Mouse (Mus musculus) intestine, postnatal 0 days (tissue): Measurements from ENCODE around the gene Tmem88b. TPM values are rescaled to one million over a fixed set of nuclear protein-coding genes. Genes with fewer than 3 reads are reported as not detected.

Experiments used
- ATAC-seq: fragments of 200-750 bp; cut with Nextera tagmentation; 2 replicates; pipeline ENCODE4 v1.8.0; 2017; ENCODE audit warnings: mild to moderate bottlenecking, moderate TSS enrichment, moderate library complexity
- H3K27ac ChIP-seq: fragments of 300-500 bp; sonication (generic); 2 replicates; pipeline ENCODE4 v1.5.1; 2014; ENCODE audit warnings: mild to moderate bottlenecking, low read depth, low read length, moderate library complexity
- H3K27me3 ChIP-seq: fragments of 300-500 bp; sonication (generic); replicated peaks from 2 replicates; pipeline ENCODE4 v1.6.1; 2014; ENCODE audit warnings: low read length, mixed read lengths; ENCODE audit not compliant: control insufficient read depth, insufficient read depth
- H3K36me3 ChIP-seq: fragments of 300-500 bp; sonication (generic); 2 replicates; pipeline ENCODE4 v1.6.1; 2014; ENCODE audit warnings: mild to moderate bottlenecking, moderate library complexity; ENCODE audit not compliant: control insufficient read depth, insufficient read depth
- H3K4me1 ChIP-seq: fragments of 300-500 bp; sonication (generic); replicated peaks from 2 replicates; pipeline ENCODE4 v1.6.1; 2014; ENCODE audit warnings: antibody characterized with exemption, low read length, mixed read lengths; ENCODE audit not compliant: control insufficient read depth, insufficient read depth
- H3K4me2 ChIP-seq: fragments of 300-500 bp; sonication (generic); replicated peaks from 2 replicates; pipeline ENCODE4 v1.6.1; 2014; ENCODE audit warnings: low read depth, mild to moderate bottlenecking, moderate library complexity
- H3K4me3 ChIP-seq: fragments of 300-500 bp; sonication (generic); 2 replicates; pipeline ENCODE4 v1.5.1; 2014; ENCODE audit warnings: low read depth, low read length
- H3K9ac ChIP-seq: fragments of 300-500 bp; sonication (generic); 2 replicates; pipeline ENCODE4 v1.6.1; 2014; ENCODE audit warnings: mild to moderate bottlenecking, low read depth, low read length
- H3K9me3 ChIP-seq: fragments of 300-500 bp; sonication (generic); 2 replicates; pipeline ENCODE4 v1.6.1; 2016; ENCODE audit warnings: mixed run types; ENCODE audit not compliant: control insufficient read depth
- CTCF ChIP-seq: sonication (generic); IDR thresholded peaks from 2 replicates; pipeline ENCODE4 v1.5.1; 2016; ENCODE audit warnings: low read depth, mild to moderate bottlenecking, control low read depth, antibody characterized with exemption, moderate library complexity
- WGBS: fragments of 180-500 bp; shearing (Covaris S2); extraction: QIAGEN DNeasy Blood & Tissue Kit; methylation state at CpG from one replicate; pipeline ENCODE4 v1.1.7; 2014; 5-methylcytosine and 5-hydroxymethylcytosine counted together
- polyA plus RNA-seq: library from polyadenylated mRNA; unstranded; fragments of >200 nt; fragmentation: Nextera tagmentation; extraction: Ambion mirVana; gene quantifications from 2 replicates; pipeline ENCODE4 v1.2.1, GENCODE M21; 2015

Tmem88b gene
- polyA plus RNA-seq, 1 experiment from 2014 or later, result 0.64 TPM

DNA sequence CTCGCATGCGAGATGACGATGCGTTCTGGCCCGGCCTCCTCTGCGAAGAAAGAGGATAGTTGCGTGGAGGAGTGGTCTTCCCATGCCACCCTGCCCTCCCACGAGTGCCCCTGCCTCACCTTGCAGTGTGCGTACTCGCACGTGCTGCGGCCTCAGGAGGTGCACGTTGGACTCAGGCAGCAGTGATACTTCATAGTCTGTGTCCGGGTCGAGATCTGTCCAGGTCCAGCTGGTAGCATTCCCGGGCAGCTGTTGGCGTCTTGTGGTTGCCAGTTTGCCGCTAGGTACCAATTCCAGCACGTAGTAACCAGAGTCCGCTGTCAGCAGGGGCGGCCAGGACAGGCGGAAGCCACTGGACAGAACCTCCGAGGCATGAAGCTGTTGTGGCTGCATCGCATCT lies 15.0 kb downstream of the Tmem88b start:
- TF ChIP-seq CTCF, result no peak
- 0 out of 2 replicates have a peak, but pooled peaks cover 6% of the 10 kb centered on the region for H3K4me1 ChIP-seq
- peak overlapping the region; percentile 92 for H3K4me2 ChIP-seq
- 47% methylated on average over 24 of the region's 24 CpGs for WGBS
- no peaks in the 10 kb centered on the region for H3K9me3 ChIP-seq
- no peak overlapping the region for H3K27ac ChIP-seq
- peak overlapping the region; percentile 56 for H3K4me3 ChIP-seq
- no peaks in the 10 kb centered on the region; the same call in 1 of the 2 replicates for H3K36me3 ChIP-seq
- H3K27me3 ChIP-seq, result no peaks in the 10 kb centered on the region
- no peak; the same call in none of the 2 replicates for ATAC-seq
- H3K9ac ChIP-seq, result peak overlapping the region; percentile 68; the same call in 1 of the 2 replicates

DNA sequence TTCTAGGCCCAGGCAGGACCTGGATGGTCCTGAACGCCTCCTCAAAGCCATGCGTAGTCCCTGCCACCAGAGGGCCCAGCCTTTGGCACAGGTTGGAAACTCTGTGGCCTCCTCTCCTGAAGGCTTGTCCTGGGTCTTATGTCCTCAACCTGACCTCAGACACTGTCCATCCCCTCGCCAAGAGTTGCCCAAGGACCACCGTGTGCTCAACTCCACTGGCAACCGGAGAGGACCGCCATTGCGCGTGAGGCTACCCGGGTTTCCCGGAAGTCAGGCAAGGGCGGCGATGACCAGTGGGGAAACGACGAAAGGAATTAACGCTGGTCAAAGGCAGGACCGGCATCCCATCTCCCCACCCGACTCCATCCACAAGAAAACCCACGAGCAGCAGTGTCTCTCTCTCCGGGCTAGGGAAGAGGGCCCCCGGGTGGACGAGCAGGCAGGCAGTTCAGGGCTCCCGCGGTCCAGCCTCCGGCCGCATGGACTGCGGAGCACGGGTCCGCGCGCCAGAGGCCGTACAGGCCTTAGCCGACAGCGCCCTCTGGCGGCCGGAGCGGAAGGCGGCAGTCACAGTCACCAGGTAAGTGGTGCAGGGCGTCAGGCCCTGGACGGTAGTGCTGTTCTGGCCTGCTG lies 15.7 kb downstream of the Tmem88b start:
- TF ChIP-seq CTCF, result peak; percentile 99
- Histone ChIP-seq H3K9ac (peak overlapping the region; percentile 68), H3K9me3 (no peaks in the 10 kb centered on the region), H3K4me2 (peak overlapping the region; percentile 92), H3K27ac (peak overlapping the region; percentile 77; the same call in 1 of the 2 replicates), H3K27me3 (no peaks in the 10 kb centered on the region), H3K36me3 (no peaks in the 10 kb centered on the region; the same call in 1 of the 2 replicates), H3K4me1 (0 out of 2 replicates have a peak, but pooled peaks cover 6% of the 10 kb centered on the region), H3K4me3 (peak overlapping the region; percentile 56)
- under 1% methylated on average over 39 of the region's 39 CpGs for WGBS
- peak; percentile 89 for ATAC-seq

DNA sequence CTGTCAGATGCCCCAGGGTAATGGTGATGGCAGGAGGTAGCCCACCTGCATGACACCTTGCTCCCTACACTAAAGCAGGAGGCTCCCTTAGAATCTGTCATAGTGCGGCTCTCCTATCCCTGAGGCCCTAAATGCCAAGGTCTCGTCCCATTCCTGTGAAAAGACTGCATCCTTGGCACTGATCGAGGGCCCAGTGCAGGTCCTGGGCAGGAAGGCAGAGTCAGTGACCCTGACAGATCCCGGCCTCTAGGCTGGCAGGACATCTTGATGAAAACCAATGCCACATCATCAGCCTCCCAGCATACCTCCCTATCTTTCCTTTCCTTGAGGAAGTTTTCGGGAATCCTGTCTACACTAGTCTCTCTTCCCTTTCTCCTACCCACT lies 16.2 kb downstream of the Tmem88b start:
- ATAC-seq, result no peak
- peak overlapping the region; percentile 56; the same call in 1 of the 2 replicates for H3K4me3 ChIP-seq

DNA sequence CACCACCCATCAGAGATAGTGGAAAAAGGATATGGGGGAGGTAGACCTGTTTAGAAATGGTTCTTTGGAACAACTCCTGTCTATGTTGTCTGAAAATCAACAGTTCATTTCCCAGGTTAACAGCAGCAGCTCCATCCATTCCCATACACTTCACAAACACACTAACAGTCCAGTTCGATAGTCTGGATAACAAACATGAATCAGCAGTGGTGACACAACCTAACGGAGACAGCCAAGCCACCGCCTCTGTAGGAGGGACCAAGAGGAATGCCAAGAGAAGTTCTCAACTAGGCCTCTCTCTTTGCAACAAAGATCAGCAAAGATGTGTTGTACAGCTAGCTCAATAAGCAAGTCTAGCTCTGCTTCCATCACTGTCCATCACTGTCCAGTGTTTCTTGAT lies 23.3 kb downstream of the Tmem88b start:
- Histone ChIP-seq H3K27me3 (no peaks in the 10 kb centered on the region), H3K9me3 (no peaks in the 10 kb centered on the region), H3K4me3 (no peak overlapping the region), H3K36me3 (peaks cover 10% of the 10 kb centered on the region; the same call in 1 of the 2 replicates), H3K4me1 (no peaks in the 10 kb centered on the region), H3K27ac (no peak overlapping the region), H3K9ac (no peak overlapping the region), H3K4me2 (no peak overlapping the region)
- no peak for ATAC-seq
- WGBS, result 81% methylated on average over 3 of the region's 3 CpGs
- TF ChIP-seq CTCF, result no peak

More for the DNA sequence above, 16.2 kb downstream of the Tmem88b start:
- H3K4me2 ChIP-seq, result peak overlapping the region; percentile 92; the same call in 1 of the 2 replicates
- 0 out of 2 replicates have a peak, but pooled peaks cover 6% of the 10 kb centered on the region for H3K4me1 ChIP-seq
- H3K9me3 ChIP-seq, result no peaks in the 10 kb centered on the region
- TF ChIP-seq CTCF, result no peak
- H3K27me3 ChIP-seq, result no peaks in the 10 kb centered on the region
- WGBS, result 64% methylated on average over 5 of the region's 5 CpGs
- H3K9ac ChIP-seq, result peak overlapping the region; percentile 68; the same call in 1 of the 2 replicates
- no peak overlapping the region for H3K27ac ChIP-seq
- H3K36me3 ChIP-seq, result no peaks in the 10 kb centered on the region; the same call in 1 of the 2 replicates

DNA sequence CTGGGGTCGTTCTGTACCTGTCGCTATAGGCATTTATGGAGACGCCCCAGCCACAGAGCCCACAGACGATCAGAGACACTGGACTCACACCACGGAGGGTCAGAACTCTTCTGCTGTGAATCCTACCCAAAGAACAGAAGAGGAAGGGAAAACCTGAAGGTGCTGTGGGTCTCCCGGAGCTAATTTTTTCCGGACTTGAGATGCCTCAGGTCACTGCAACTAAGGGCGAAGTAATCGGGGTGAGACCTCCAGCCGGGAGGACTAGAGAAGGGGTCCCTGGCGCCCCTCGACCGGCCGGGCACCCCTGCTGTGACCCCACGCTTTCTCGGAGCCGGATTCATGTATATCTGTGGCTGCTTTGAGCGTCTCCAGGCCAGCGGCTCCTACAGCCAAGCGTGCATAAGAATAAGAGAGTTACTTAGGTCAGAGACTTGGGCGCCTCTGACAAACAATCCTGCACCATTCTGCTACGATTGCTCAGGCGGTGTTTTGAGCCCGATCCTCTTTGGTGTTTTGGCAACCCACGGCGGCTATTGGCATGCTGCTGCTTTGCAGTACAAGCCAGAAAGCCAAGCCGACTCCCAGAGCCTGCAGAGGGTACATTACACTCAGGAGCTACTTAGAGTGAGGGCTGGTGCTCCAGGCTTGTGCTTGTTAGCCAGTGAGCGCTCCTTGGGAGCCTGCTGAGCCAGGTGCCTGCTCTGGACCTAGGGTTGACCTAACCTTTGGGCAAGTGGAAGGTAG lies 24.1 kb downstream of the Tmem88b start:
- H3K9me3 ChIP-seq, result no peaks in the 10 kb centered on the region

DNA sequence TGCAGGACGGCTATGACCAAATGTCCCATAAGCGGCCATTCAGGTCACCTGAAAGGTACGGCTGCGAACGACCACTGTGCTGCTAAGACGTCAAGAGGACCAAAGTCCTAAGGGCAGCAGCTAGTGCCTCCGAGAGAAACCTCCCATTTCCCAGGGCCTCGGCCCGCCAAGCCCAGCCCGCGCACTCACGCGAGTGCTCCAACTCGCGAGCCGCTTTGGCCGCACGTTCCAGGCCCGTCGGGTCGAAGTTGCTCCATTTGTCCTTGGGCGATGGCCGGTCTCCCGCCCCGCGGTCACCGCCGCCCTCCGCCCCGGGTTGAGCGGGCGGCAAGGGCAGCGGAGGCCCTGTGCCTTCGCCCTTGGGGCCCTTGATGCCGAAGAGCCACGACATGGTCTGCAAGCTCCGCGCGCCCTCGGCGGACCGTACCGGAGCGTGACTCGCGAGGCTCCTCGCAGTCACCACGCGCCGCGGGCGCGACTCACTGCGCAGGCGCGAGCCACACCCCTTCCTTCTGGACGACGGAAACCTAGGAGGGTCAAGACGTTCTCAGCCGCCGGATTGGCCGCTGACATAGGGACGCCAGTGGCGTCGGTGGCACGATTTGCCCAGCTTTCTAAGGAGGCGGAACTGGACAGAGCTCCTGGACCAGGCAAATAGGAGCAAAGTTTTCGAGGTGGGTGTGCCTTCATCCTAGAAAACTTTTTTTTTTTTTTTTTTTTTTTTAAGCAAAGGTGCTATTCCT lies 24.9 kb downstream of the Tmem88b start, which contains the start of gene Atad3a:
Gene Atad3a, minus strand, starts transcription at position 481 of the 743 bp plus-strand sequence.
- 1% methylated on average over 67 of the region's 68 CpGs for WGBS

More for the DNA sequence above, 24.1 kb downstream of the Tmem88b start:
- Histone ChIP-seq H3K4me2 (peak overlapping the region; percentile 94), H3K27ac (peak overlapping the region; percentile 42; the same call in 1 of the 2 replicates), H3K36me3 (peaks cover 17% of the 10 kb centered on the region), H3K9ac (peak overlapping the region; percentile 56), H3K4me3 (peak overlapping the region; percentile 66), H3K4me1 (no peaks in the 10 kb centered on the region), H3K27me3 (no peaks in the 10 kb centered on the region)
- TF ChIP-seq CTCF, result no peak
- WGBS, result 3% methylated on average over 28 of the region's 28 CpGs
- no peak for ATAC-seq

More for the DNA sequence above, 24.9 kb downstream of the Tmem88b start, which contains the start of gene Atad3a:
- TF ChIP-seq CTCF, result no peak
- peaks cover 25% of the 10 kb centered on the region for H3K36me3 ChIP-seq
- no peaks in the 10 kb centered on the region for H3K4me1 ChIP-seq
- peak within 1 kb of the TSS; percentile 56 for H3K9ac ChIP-seq
- no peaks in the 10 kb centered on the region for H3K9me3 ChIP-seq
- no peaks in the 10 kb centered on the region for H3K27me3 ChIP-seq
- H3K27ac ChIP-seq, result peak within 1 kb of the TSS; percentile 80
- peak; percentile 97 for ATAC-seq
- peak within 1 kb of the TSS; percentile 66 for H3K4me3 ChIP-seq
- H3K4me2 ChIP-seq, result peak within 1 kb of the TSS; percentile 94
